Mouse (Mus musculus) frontal cortex, postnatal 10 days (tissue): ENCODE measurements at regions not wholly inside any gene's neighbourhood (a gene's known extent, or its start where the extent isn't known, plus 50 kb on each side); places are given as distances from the start of the nearest gene placed in this dataset.

Source experiments
- DNase-seq, 2 experiments: peaks; one replicate each; pipeline ENCODE4 v3.0.0; 2022; ENCODE audit warnings: low spot score in 2 of 2, mixed read lengths in 1 of 2

DNA sequence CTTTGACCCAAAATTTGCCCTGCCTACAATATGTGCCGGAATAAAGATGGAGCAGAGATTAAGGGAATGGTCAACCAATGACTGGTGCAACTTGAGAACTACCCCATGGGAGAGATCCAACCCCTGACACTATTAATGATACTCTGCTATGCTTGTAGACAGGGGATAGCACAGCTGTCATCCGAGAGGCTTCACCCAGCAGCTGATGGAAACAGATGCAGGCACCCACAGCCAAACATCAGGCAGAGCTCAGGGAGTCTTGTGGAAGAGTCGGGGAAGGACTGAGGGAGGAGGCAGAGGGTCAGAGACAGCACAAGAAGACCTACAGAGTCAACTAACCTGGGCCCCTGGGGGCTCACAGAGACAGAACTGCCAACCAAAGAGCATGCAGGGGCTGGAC is 395.8 kb downstream of the Cd83 start:
- no peak for DNase-seq

GRCm38 (mm10) chr13:44182544-44183191 is 398.1 kb downstream of the Cd83 start:
- no peak for DNase-seq

GRCm38 (mm10) chr13:44195365-44195764 is 410.8 kb downstream of the Cd83 start:
- no peak for DNase-seq

- no peak for DNase-seq
Measured at GRCm38 (mm10) chr13:44206042-44206441, 421.5 kb downstream of the Cd83 start.

- DNase-seq, result no peak
Measured at GRCm38 (mm10) chr13:44206448-44206847, 421.9 kb downstream of the Cd83 start.

GRCm38 (mm10) chr13:44207400-44208005 is 422.9 kb downstream of the Cd83 start:
- no peak for DNase-seq

DNA sequence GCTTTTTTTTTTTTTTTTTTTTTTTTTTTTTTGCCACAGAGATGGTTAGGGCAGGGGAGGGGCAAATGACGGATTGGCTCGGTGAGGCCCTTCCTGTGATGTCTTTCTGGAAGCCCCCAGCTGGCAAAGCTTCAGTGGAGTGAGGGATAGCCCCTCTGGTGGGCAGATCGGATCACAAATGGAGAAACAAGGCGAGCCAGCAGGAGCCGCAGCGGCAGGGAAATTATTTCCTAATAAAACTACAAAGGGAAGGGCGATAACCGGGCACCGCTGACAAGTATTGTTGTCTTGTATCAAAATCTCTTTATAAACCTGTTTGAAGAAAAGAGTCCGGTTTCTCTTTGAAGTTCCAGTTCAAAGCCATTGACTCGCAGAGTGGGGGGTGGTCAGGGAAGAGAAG is 424.5 kb downstream of the Cd83 start:
- DNase-seq, result no peak

GRCm38 (mm10) chr13:44210123-44210522 is 425.5 kb downstream of the Cd83 start:
- no peak for DNase-seq

- DNase-seq, result no peak
Measured at GRCm38 (mm10) chr13:44212356-44212755, 427.8 kb downstream of the Cd83 start.

GRCm38 (mm10) chr13:44212936-44213335 is 428.4 kb downstream of the Cd83 start:
- DNase-seq, result no peak

- no peak for DNase-seq
Measured at GRCm38 (mm10) chr13:44218266-44218665, 433.7 kb downstream of the Cd83 start.

DNA sequence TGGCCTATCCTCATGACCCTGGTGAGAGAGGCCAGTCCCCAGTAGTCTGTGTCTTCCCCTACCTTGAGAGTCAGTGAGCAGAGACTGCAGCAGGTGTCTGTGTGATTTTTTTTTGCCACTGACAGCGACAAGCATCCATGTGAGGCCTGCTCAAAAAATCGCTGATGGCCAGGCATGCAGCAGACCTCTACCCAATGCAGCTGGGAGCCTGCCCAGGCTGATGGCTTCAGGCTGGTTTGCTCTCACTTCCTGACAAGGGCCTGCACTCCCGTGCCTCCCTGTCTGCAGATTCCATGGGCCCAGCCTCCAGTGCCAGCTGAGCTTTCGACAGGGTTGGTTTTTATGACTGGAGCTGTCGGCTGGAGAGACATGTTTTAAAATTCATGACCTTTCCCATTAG is 437.1 kb downstream of the Cd83 start:
- DNase-seq, result no peak

GRCm38 (mm10) chr13:44222335-44222734 is 437.8 kb downstream of the Cd83 start:
- no peak for DNase-seq

- no peak for DNase-seq
Measured at GRCm38 (mm10) chr13:44227706-44228459, 443.3 kb downstream of the Cd83 start.

DNA sequence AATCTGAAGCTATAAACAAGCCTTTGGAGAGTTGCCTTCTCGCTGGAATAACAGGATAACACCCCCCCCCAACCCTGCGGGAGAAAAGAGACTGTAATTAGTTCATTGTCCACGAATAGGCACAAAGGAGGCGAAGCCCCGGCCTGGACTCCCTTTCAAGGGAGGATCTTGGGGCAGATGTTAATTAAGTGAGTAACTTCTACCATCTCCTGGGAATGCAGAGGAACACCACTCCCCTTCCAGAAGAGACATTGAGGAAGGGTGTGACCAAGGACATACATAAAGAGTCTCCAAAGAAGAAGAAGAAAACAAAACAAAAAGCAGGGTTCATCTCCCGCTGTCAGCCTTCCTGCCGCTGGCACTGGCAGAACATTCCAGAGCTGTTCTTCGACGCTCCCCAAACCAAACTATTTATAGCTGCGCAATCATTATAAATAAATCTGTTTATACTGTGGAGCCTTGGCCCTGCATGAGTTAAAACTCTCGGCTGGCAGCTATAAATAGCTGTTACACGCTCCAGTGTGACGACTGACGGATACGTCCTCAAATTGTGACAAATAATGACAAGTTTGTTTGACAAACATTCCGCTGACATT is 444.1 kb downstream of the Cd83 start:
- DNase-seq, result no peak

- DNase-seq, result no peak
Measured at GRCm38 (mm10) chr13:44229136-44229611, 444.6 kb downstream of the Cd83 start.

GRCm38 (mm10) chr13:44231403-44231802 is 446.8 kb downstream of the Cd83 start:
- no peak for DNase-seq

- DNase-seq, result peak; percentile 73 to 83
Measured at GRCm38 (mm10) chr13:44231868-44232715, 447.5 kb downstream of the Cd83 start.

- DNase-seq, result no peak
Measured at GRCm38 (mm10) chr13:44232716-44233051, 448.1 kb downstream of the Cd83 start.

GRCm38 (mm10) chr13:44234241-44234640 is 449.7 kb downstream of the Cd83 start:
- DNase-seq, result no peak

GRCm38 (mm10) chr13:44235236-44235635 is 450.7 kb downstream of the Cd83 start:
- no peak for DNase-seq

GRCm38 (mm10) chr13:44235941-44236340 is 451.4 kb downstream of the Cd83 start:
- DNase-seq, result no peak
